Mouse (Mus musculus): ENCODE measurements around the gene Ptov1. TPM values are rescaled to one million over a fixed set of nuclear protein-coding genes. Genes with fewer than 3 reads are reported as not detected.
A peak's percentile ranks its signal among the peaks of the same experiment; 100 is the strongest.

The Ptov1 gene
- polyA plus RNA-seq, 1 experiment, result 66.2 TPM

GRCm38 (mm10) chr7:44850789-44851624 is 18.6 kb downstream of the Ptov1 start:
- peak overlapping the region; percentile 96 for H3K27ac ChIP-seq (ENCODE audit: insufficient read depth, low read length)
- peaks cover 5% of the 10 kb centered on the region for H3K36me3 ChIP-seq (ENCODE audit: control insufficient read depth, insufficient read depth, low read length)
- H3K4me1 ChIP-seq (ENCODE audit: control insufficient read depth, insufficient read depth, insufficient read length), result peaks cover 19% of the 10 kb centered on the region; the same call in 1 of the 2 replicates
- WGBS, result 66% methylated on average over 8 of the region's 8 CpGs
- TF ChIP-seq POLR2A (IDR thresholded peaks at IDR 0.05; ENCODE audit: low read depth, low read length) (no peak), CTCF (IDR thresholded peaks at IDR 0.05; ENCODE audit: extremely low read depth, insufficient read depth, insufficient read length, insufficient replicate concordance) (no peak)
- no peak for DNase-seq (ENCODE audit: low read depth in 1 of 2, low spot score in 2 of 2)
- peak overlapping the region; percentile 89; the same call in 1 of the 2 replicates for H3K4me3 ChIP-seq (ENCODE audit: extremely low read depth, insufficient read depth, insufficient read length)
- H3K27me3 ChIP-seq (ENCODE audit: control insufficient read depth, insufficient read depth, low read length), result no peaks in the 10 kb centered on the region

DNA sequence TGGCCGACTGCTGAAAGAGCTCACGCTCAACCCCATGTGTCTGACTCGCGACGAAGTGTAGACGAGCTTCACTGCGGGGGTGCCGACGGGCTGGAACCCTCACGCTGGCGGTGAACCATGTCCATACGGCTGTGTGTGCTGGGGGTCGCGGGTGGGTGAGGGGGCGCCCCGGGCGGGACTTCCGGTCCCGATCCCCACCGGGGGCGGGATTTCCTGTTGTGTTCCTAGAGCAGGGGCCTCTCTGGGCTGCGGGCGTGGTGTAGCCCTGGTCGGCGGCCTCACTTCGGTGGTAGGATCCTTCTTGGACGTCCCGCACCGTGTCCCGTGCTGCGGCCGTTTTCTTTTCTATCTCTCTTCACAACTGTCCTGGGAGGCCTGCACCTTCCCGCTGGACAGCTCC is 19.4 kb downstream of the Ptov1 start:
- peaks cover 14% of the 10 kb centered on the region for H3K36me3 ChIP-seq (ENCODE audit: control insufficient read depth, insufficient read depth, low read length)
- 0% methylated on average over 32 of the region's 33 CpGs for WGBS
- peak overlapping the region; percentile 96 for H3K27ac ChIP-seq (ENCODE audit: insufficient read depth, low read length)
- peak in 1 of 2 experiments; percentile 69 for DNase-seq (ENCODE audit: low read depth in 1 of 2, low spot score in 2 of 2)
- H3K27me3 ChIP-seq (ENCODE audit: control insufficient read depth, insufficient read depth, low read length), result no peaks in the 10 kb centered on the region
- H3K4me1 ChIP-seq (ENCODE audit: control insufficient read depth, insufficient read depth, insufficient read length), result peaks cover 17% of the 10 kb centered on the region; the same call in 1 of the 2 replicates
- TF ChIP-seq CTCF (IDR thresholded peaks at IDR 0.05; ENCODE audit: extremely low read depth, insufficient read depth, insufficient read length, insufficient replicate concordance) (no peak), POLR2A (IDR thresholded peaks at IDR 0.05; ENCODE audit: low read depth, low read length) (no peak)
- peak overlapping the region; percentile 89 for H3K4me3 ChIP-seq (ENCODE audit: extremely low read depth, insufficient read depth, insufficient read length)

DNA sequence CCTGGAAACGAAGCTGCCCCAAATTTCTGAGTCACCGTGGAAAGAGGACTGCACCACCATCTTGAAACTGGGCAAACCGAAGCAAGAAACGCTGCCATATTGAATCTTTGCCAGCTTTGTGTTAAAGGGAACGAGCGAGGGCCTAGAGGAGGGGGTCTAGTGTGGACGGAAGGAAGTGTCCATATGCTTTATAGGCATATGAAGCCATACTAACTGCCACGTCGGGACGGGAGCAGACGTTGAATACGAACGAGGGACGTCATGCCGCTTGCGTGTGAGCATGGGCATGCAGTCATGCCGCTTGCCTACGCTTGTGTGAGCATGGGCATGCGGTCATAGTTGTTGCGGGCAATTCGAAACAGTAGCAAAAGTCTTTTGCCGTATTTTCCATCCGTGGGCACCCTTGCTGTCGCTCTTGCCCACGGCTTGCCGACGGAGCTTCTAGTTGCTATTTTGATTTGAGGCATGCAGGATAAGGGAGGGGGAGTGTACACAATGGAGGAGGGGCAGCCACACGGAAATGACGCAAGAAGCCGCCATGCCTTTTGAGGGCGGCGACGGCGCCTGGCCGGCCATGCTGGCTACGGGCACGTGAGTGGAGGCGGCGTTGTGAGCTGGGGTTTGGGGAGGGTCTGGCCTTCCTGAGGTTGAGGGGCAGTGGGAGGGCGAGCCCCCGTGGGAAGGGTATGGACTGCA is 20.0 kb downstream of the Ptov1 start:
- Histone ChIP-seq H3K4me1 (ENCODE audit: control insufficient read depth, insufficient read depth, insufficient read length) (peaks cover 12% of the 10 kb centered on the region; the same call in 1 of the 2 replicates), H3K27ac (ENCODE audit: insufficient read depth, low read length) (peak overlapping the region; percentile 96), H3K27me3 (ENCODE audit: control insufficient read depth, insufficient read depth, low read length) (no peaks in the 10 kb centered on the region), H3K4me3 (ENCODE audit: extremely low read depth, insufficient read depth, insufficient read length) (peak overlapping the region; percentile 89), H3K36me3 (ENCODE audit: control insufficient read depth, insufficient read depth, low read length) (peaks cover 18% of the 10 kb centered on the region)
- under 1% methylated on average over 41 of the region's 41 CpGs for WGBS
- DNase-seq (ENCODE audit: low read depth in 1 of 2, low spot score in 2 of 2), result peak; percentile 88 to 91
- no peak for TF ChIP-seq CTCF (IDR thresholded peaks at IDR 0.05; ENCODE audit: extremely low read depth, insufficient read depth, insufficient read length, insufficient replicate concordance)
- peak; percentile 1; the same call in 1 of the 2 replicates for TF ChIP-seq POLR2A (IDR thresholded peaks at IDR 0.05; ENCODE audit: low read depth, low read length)

- H3K27ac ChIP-seq (ENCODE audit: insufficient read depth, low read length), result peak within 1 kb of the TSS; percentile 96
- under 1% methylated on average over 54 of the region's 54 CpGs for WGBS
- peak; percentile 97 to 100 for DNase-seq (ENCODE audit: low read depth in 1 of 2, low spot score in 2 of 2)
- peak within 1 kb of the TSS; percentile 89 for H3K4me3 ChIP-seq (ENCODE audit: extremely low read depth, insufficient read depth, insufficient read length)
- no peaks in the 10 kb centered on the region for H3K27me3 ChIP-seq (ENCODE audit: control insufficient read depth, insufficient read depth, low read length)
- peaks cover 10% of the 10 kb centered on the region; the same call in 1 of the 2 replicates for H3K4me1 ChIP-seq (ENCODE audit: control insufficient read depth, insufficient read depth, insufficient read length)
- H3K36me3 ChIP-seq (ENCODE audit: control insufficient read depth, insufficient read depth, low read length), result peaks cover 25% of the 10 kb centered on the region
- TF ChIP-seq POLR2A (IDR thresholded peaks at IDR 0.05; ENCODE audit: low read depth, low read length), result peak; percentile 63; the same call in 1 of the 2 replicates
- no peak for TF ChIP-seq CTCF (IDR thresholded peaks at IDR 0.05; ENCODE audit: extremely low read depth, insufficient read depth, insufficient read length, insufficient replicate concordance)
These were observed 20.8 kb downstream of the Ptov1 start, which contains the start of the genes Akt1s1 and Tbc1d17 for GRCm38 (mm10) chr7:44848561-44849415. Gene Akt1s1 (plus strand): TSS chr7:44848991. Gene Tbc1d17 (minus strand): TSS chr7:44849079.

DNA sequence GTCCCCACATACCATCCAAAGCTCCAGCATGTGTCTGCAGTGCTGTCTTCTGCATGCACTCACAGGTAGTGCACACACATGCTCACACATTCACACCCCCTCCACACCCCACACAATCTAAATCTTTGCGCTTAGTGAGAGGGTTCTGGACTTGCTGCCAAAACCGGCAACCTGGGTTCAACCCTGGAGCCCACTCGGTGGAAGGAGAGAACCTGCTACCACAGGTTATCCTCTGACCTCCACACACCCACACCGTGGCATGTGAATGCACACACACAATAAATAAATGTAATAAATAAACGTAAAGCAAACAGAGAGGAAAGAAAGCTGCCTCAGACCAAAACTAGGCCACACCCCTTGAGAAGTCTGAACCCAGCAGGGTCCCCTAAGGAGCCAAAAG is 21.8 kb downstream of the Ptov1 start:
- 74% methylated on average over 5 of the region's 5 CpGs for WGBS
- Histone ChIP-seq H3K4me3 (ENCODE audit: extremely low read depth, insufficient read depth, insufficient read length) (peak overlapping the region; percentile 89; the same call in 1 of the 2 replicates), H3K27ac (ENCODE audit: insufficient read depth, low read length) (no peak overlapping the region), H3K36me3 (ENCODE audit: control insufficient read depth, insufficient read depth, low read length) (peaks cover 35% of the 10 kb centered on the region), H3K27me3 (ENCODE audit: control insufficient read depth, insufficient read depth, low read length) (no peaks in the 10 kb centered on the region), H3K4me1 (ENCODE audit: control insufficient read depth, insufficient read depth, insufficient read length) (peaks cover 6% of the 10 kb centered on the region; the same call in 1 of the 2 replicates)
- DNase-seq (ENCODE audit: low read depth in 1 of 2, low spot score in 2 of 2), result no peak
- TF ChIP-seq POLR2A (IDR thresholded peaks at IDR 0.05; ENCODE audit: low read depth, low read length) (no peak), CTCF (IDR thresholded peaks at IDR 0.05; ENCODE audit: extremely low read depth, insufficient read depth, insufficient read length, insufficient replicate concordance) (no peak)

DNA sequence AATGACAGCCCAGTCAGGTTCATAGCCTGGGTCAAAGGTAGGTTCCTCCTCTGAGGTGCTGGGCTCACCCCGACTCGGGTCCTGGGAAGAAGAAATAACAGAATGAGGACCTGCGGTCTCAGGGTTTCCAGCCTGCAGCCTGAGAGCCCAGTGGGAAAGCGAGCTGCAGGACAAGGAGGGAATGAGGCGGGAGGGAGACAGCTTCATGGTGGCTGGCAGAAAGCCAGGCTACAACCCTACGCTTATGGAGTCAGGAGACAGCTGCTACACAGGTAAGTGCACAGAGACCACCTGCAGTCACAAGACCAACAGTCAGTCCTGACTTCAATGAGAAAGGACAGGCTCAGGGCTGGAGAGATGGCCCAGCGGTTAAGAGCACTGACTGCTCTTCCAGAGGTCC is 22.8 kb downstream of the Ptov1 start:
- no peaks in the 10 kb centered on the region for H3K27me3 ChIP-seq (ENCODE audit: control insufficient read depth, insufficient read depth, low read length)
- H3K4me1 ChIP-seq (ENCODE audit: control insufficient read depth, insufficient read depth, insufficient read length), result peaks cover 6% of the 10 kb centered on the region; the same call in 1 of the 2 replicates
- no peak overlapping the region for H3K4me3 ChIP-seq (ENCODE audit: extremely low read depth, insufficient read depth, insufficient read length)
- no peak for DNase-seq (ENCODE audit: low read depth in 1 of 2, low spot score in 2 of 2)
- 96% methylated on average over 7 of the region's 7 CpGs for WGBS
- no peak overlapping the region for H3K27ac ChIP-seq (ENCODE audit: insufficient read depth, low read length)
- TF ChIP-seq CTCF (IDR thresholded peaks at IDR 0.05; ENCODE audit: extremely low read depth, insufficient read depth, insufficient read length, insufficient replicate concordance) (no peak), POLR2A (IDR thresholded peaks at IDR 0.05; ENCODE audit: low read depth, low read length) (no peak)
- peaks cover 41% of the 10 kb centered on the region for H3K36me3 ChIP-seq (ENCODE audit: control insufficient read depth, insufficient read depth, low read length)
